Mouse (Mus musculus) left cerebral cortex, adult 8-10 months (tissue): ENCODE data around the gene Slc16a5. TPM values are rescaled to one million over a fixed set of nuclear protein-coding genes. Genes with fewer than 3 reads are reported as not detected.

Experiments
- DNase-seq, 2 experiments: peaks; one replicate each; pipeline ENCODE4 v3.0.0; 2022; ENCODE audit warnings: low spot score in 2 of 2
- total RNA-seq, 4 experiments: library from RNA; stranded (reverse); gene quantifications; 2 replicates each; pipeline ENCODE4 v1.2.4; 2022

Slc16a5 gene
- not detected for total RNA-seq

- no peak for DNase-seq
These were observed at the start of gene Slc16a5 for GRCm38 (mm10) chr11:115462243-115462891. Gene Slc16a5 (plus strand): TSS chr11:115462474.

- DNase-seq, result peak; percentile 84 to 96
These were observed 42.6 kb upstream of the Slc16a5 start, which contains the start of the genes Atp5h and Kctd2 for GRCm38 (mm10) chr11:115419531-115420237. Gene Atp5h (minus strand): TSS chr11:115419962. Gene Kctd2 (plus strand): TSS chr11:115420128.

- peak in 1 of 2 experiments; percentile 64 for DNase-seq
These were observed 41.7 kb upstream of the Slc16a5 start for GRCm38 (mm10) chr11:115420336-115421190.

GRCm38 (mm10) chr11:115421328-115421727, 40.9 kb upstream of the Slc16a5 start:
- peak in 1 of 2 experiments; percentile 10 for DNase-seq

GRCm38 (mm10) chr11:115421972-115422371, 40.3 kb upstream of the Slc16a5 start:
- peak in 1 of 2 experiments; percentile 12 for DNase-seq

- no peak for DNase-seq
These were observed 39.2 kb upstream of the Slc16a5 start for GRCm38 (mm10) chr11:115423091-115423490.

GRCm38 (mm10) chr11:115424666-115425065, 37.6 kb upstream of the Slc16a5 start:
- DNase-seq, result no peak

- DNase-seq, result no peak
These were observed 36.6 kb upstream of the Slc16a5 start for GRCm38 (mm10) chr11:115425671-115426070.

GRCm38 (mm10) chr11:115427482-115428331, 34.6 kb upstream of the Slc16a5 start:
- DNase-seq, result peak in 1 of 2 experiments; percentile 44

GRCm38 (mm10) chr11:115429307-115429706, 33.0 kb upstream of the Slc16a5 start:
- DNase-seq, result no peak

GRCm38 (mm10) chr11:115430561-115430960, 31.7 kb upstream of the Slc16a5 start:
- DNase-seq, result no peak

GRCm38 (mm10) chr11:115432814-115433213, 29.5 kb upstream of the Slc16a5 start:
- DNase-seq, result no peak

- DNase-seq, result no peak
These were observed 28.9 kb upstream of the Slc16a5 start for GRCm38 (mm10) chr11:115433342-115433741.

- no peak for DNase-seq
These were observed 26.5 kb upstream of the Slc16a5 start for GRCm38 (mm10) chr11:115435596-115436337.

- peak in 1 of 2 experiments; percentile 69 for DNase-seq
These were observed 24.6 kb upstream of the Slc16a5 start for GRCm38 (mm10) chr11:115437571-115438122.

GRCm38 (mm10) chr11:115439326-115439725, 22.9 kb upstream of the Slc16a5 start:
- DNase-seq, result no peak

- DNase-seq, result no peak
These were observed 22.2 kb upstream of the Slc16a5 start, which contains the start of gene Trim80 for GRCm38 (mm10) chr11:115439906-115440595. Gene Trim80 (plus strand): TSS chr11:115440545.

GRCm38 (mm10) chr11:115441417-115441816, 20.9 kb upstream of the Slc16a5 start:
- no peak for DNase-seq

- DNase-seq, result no peak
These were observed 15.4 kb upstream of the Slc16a5 start for GRCm38 (mm10) chr11:115446906-115447305.
